Mouse (Mus musculus): ENCODE data around the gene Hlcs.

GRCm38 (mm10) chr16:94230909-94231575 lies 82.3 kb downstream of the Hlcs start:
- TF ChIP-seq CTCF (IDR thresholded peaks at IDR 0.05; ENCODE audit: low read depth, low read length) (no peak), POLR2A (IDR thresholded peaks at IDR 0.05; ENCODE audit: borderline replicate concordance, low read depth, low read length) (no peak)

Data from bone marrow macrophage, adult 2 months (primary cell).